Mouse (Mus musculus): Measurements from ENCODE around the gene 4930558K02Rik. TPM values are rescaled to one million over a fixed set of nuclear protein-coding genes. Genes with fewer than 3 reads are reported as not detected.

Gene 4930558K02Rik
- polyA plus RNA-seq, 1 experiment from 2014 or later, result not detected

GRCm38 (mm10) chr1:161968589-161969407 lies 10.6 kb downstream of the 4930558K02Rik start, which contains the start of gene Pigc:
TSS of gene Pigc (plus strand) at chr1:161969186.
- WGBS, result 4% methylated on average over 38 of the region's 38 CpGs
- Histone ChIP-seq H3K9ac (peak within 1 kb of the TSS; percentile 68), H3K4me1 (peaks cover 34% of the 10 kb centered on the region), H3K27me3 (no peaks in the 10 kb centered on the region), H3K4me3 (replicated peaks) (peak within 1 kb of the TSS; percentile 82), H3K27ac (peak within 1 kb of the TSS; percentile 88), H3K36me3 (peaks cover 9% of the 10 kb centered on the region), H3K9me3 (replicated peaks) (no peaks in the 10 kb centered on the region), H3K4me2 (peak within 1 kb of the TSS; percentile 60)
- ATAC-seq (replicated peaks; ENCODE audit: low FRiP score), result peak; percentile 98

GRCm38 (mm10) chr1:161967936-161968335 lies 11.5 kb downstream of the 4930558K02Rik start:
- ATAC-seq (replicated peaks; ENCODE audit: low FRiP score), result no peak
- Histone ChIP-seq H3K9ac (no peak overlapping the region), H3K4me3 (replicated peaks) (no peak overlapping the region), H3K27me3 (no peaks in the 10 kb centered on the region), H3K9me3 (replicated peaks) (no peaks in the 10 kb centered on the region), H3K36me3 (peaks cover 9% of the 10 kb centered on the region), H3K4me1 (peaks cover 29% of the 10 kb centered on the region), H3K27ac (no peak overlapping the region), H3K4me2 (no peak overlapping the region)
- WGBS, result 65% methylated on average over 2 of the region's 2 CpGs

- no peaks in the 10 kb centered on the region for H3K4me1 ChIP-seq
- H3K4me2 ChIP-seq, result no peak overlapping the region
- no peaks in the 10 kb centered on the region for H3K27me3 ChIP-seq
- 50% methylated on average over 3 of the region's 3 CpGs for WGBS
- no peaks in the 10 kb centered on the region for H3K9me3 ChIP-seq (replicated peaks)
- no peak overlapping the region for H3K4me3 ChIP-seq (replicated peaks)
- peak; percentile 81 for ATAC-seq (replicated peaks; ENCODE audit: low FRiP score)
- H3K9ac ChIP-seq, result no peak overlapping the region
- no peak overlapping the region for H3K27ac ChIP-seq
- no peaks in the 10 kb centered on the region for H3K36me3 ChIP-seq
Measured at GRCm38 (mm10) chr1:161962465-161963377, 16.7 kb downstream of the 4930558K02Rik start.

- ATAC-seq (replicated peaks; ENCODE audit: low FRiP score), result no peak
- no peak overlapping the region for H3K4me3 ChIP-seq (replicated peaks)
- no peak overlapping the region for H3K4me2 ChIP-seq
- H3K27me3 ChIP-seq, result no peaks in the 10 kb centered on the region
- WGBS, result 75% methylated on average over 19 of the region's 19 CpGs
- no peaks in the 10 kb centered on the region for H3K9me3 ChIP-seq (replicated peaks)
- no peak overlapping the region for H3K27ac ChIP-seq
- no peaks in the 10 kb centered on the region for H3K36me3 ChIP-seq
- H3K4me1 ChIP-seq, result no peaks in the 10 kb centered on the region
- no peak overlapping the region for H3K9ac ChIP-seq
Measured at GRCm38 (mm10) chr1:161957964-161958950, 21.2 kb downstream of the 4930558K02Rik start.

GRCm38 (mm10) chr1:161955846-161956245 lies 23.6 kb downstream of the 4930558K02Rik start:
- H3K9ac ChIP-seq, result no peak overlapping the region
- H3K9me3 ChIP-seq (replicated peaks), result no peaks in the 10 kb centered on the region
- H3K4me1 ChIP-seq, result peaks cover 9% of the 10 kb centered on the region; the same call in 1 of the 2 replicates
- no peak overlapping the region for H3K4me2 ChIP-seq
- no peak overlapping the region for H3K27ac ChIP-seq
- H3K27me3 ChIP-seq, result no peaks in the 10 kb centered on the region
- ATAC-seq (replicated peaks; ENCODE audit: low FRiP score), result no peak
- WGBS, result 68% methylated on average over 5 of the region's 5 CpGs
- H3K36me3 ChIP-seq, result no peaks in the 10 kb centered on the region
- no peak overlapping the region for H3K4me3 ChIP-seq (replicated peaks)

GRCm38 (mm10) chr1:161952599-161952998 lies 26.8 kb downstream of the 4930558K02Rik start:
- ATAC-seq (replicated peaks; ENCODE audit: low FRiP score), result peak; percentile 95

GRCm38 (mm10) chr1:161951009-161951779 lies 28.2 kb downstream of the 4930558K02Rik start:
- Histone ChIP-seq H3K27ac (no peak overlapping the region), H3K36me3 (no peaks in the 10 kb centered on the region), H3K4me2 (no peak overlapping the region), H3K27me3 (no peaks in the 10 kb centered on the region), H3K4me1 (peaks cover 9% of the 10 kb centered on the region; the same call in 1 of the 2 replicates), H3K9ac (no peak overlapping the region), H3K4me3 (replicated peaks) (no peak overlapping the region), H3K9me3 (replicated peaks) (no peaks in the 10 kb centered on the region)
- 74% methylated on average over 5 of the region's 5 CpGs for WGBS
- no peak for ATAC-seq (replicated peaks; ENCODE audit: low FRiP score)

More at GRCm38 (mm10) chr1:161952599-161952998, 26.8 kb downstream of the 4930558K02Rik start:
- no peaks in the 10 kb centered on the region for H3K9me3 ChIP-seq (replicated peaks)
- WGBS, result 15% methylated on average over 1 of the region's 1 CpGs
- H3K4me1 ChIP-seq, result peaks cover 9% of the 10 kb centered on the region; the same call in 1 of the 2 replicates
- H3K9ac ChIP-seq, result no peak overlapping the region
- H3K27me3 ChIP-seq, result no peaks in the 10 kb centered on the region
- H3K4me3 ChIP-seq (replicated peaks), result no peak overlapping the region
- peak overlapping the region; percentile 41 for H3K27ac ChIP-seq
- H3K4me2 ChIP-seq, result no peak overlapping the region
- no peaks in the 10 kb centered on the region for H3K36me3 ChIP-seq

- no peak overlapping the region for H3K4me2 ChIP-seq
- H3K4me1 ChIP-seq, result no peaks in the 10 kb centered on the region
- H3K4me3 ChIP-seq (replicated peaks), result no peak overlapping the region
- WGBS, result 88% methylated on average over 2 of the region's 2 CpGs
- no peak for ATAC-seq (replicated peaks; ENCODE audit: low FRiP score)
- no peaks in the 10 kb centered on the region for H3K36me3 ChIP-seq
- no peaks in the 10 kb centered on the region for H3K27me3 ChIP-seq
- H3K9ac ChIP-seq, result no peak overlapping the region
- H3K9me3 ChIP-seq (replicated peaks), result no peaks in the 10 kb centered on the region
- H3K27ac ChIP-seq, result no peak overlapping the region
Measured at GRCm38 (mm10) chr1:161942082-161942481, 37.4 kb downstream of the 4930558K02Rik start.

- H3K4me2 ChIP-seq, result no peak overlapping the region
- no peak for ATAC-seq (replicated peaks; ENCODE audit: low FRiP score)
Measured at GRCm38 (mm10) chr1:161932286-161932685, 47.1 kb downstream of the 4930558K02Rik start.

GRCm38 (mm10) chr1:161931817-161932216 lies 47.6 kb downstream of the 4930558K02Rik start:
- H3K9ac ChIP-seq, result no peak overlapping the region
- H3K27me3 ChIP-seq, result no peaks in the 10 kb centered on the region
- no peaks in the 10 kb centered on the region for H3K4me1 ChIP-seq
- H3K9me3 ChIP-seq (replicated peaks), result no peaks in the 10 kb centered on the region
- WGBS, result 82% methylated on average over 10 of the region's 10 CpGs
- H3K4me3 ChIP-seq (replicated peaks), result no peak overlapping the region
- no peak for ATAC-seq (replicated peaks; ENCODE audit: low FRiP score)
- no peak overlapping the region for H3K4me2 ChIP-seq
- no peaks in the 10 kb centered on the region for H3K36me3 ChIP-seq
- no peak overlapping the region for H3K27ac ChIP-seq

More at GRCm38 (mm10) chr1:161932286-161932685, 47.1 kb downstream of the 4930558K02Rik start:
- Histone ChIP-seq H3K9me3 (replicated peaks) (no peaks in the 10 kb centered on the region), H3K27me3 (no peaks in the 10 kb centered on the region), H3K9ac (no peak overlapping the region), H3K36me3 (no peaks in the 10 kb centered on the region), H3K27ac (no peak overlapping the region), H3K4me3 (replicated peaks) (no peak overlapping the region), H3K4me1 (no peaks in the 10 kb centered on the region)
- 82% methylated on average over 4 of the region's 4 CpGs for WGBS
